Mouse (Mus musculus): Measurements from ENCODE around the gene Syngr3. TPM values are rescaled to one million over a fixed set of nuclear protein-coding genes. Genes with fewer than 3 reads are reported as not detected.
A peak's percentile ranks its signal among the peaks of the same experiment; 100 is the strongest.
"Not testable (repeated sequence)": the region's sequence is repeated elsewhere in the genome, so short reads cannot be mapped to it uniquely, and the experiment has no call there.

Syngr3 gene
- total and polyA plus RNA-seq, 3 experiments = 0.08 TPM; not detected in 2

DNA sequence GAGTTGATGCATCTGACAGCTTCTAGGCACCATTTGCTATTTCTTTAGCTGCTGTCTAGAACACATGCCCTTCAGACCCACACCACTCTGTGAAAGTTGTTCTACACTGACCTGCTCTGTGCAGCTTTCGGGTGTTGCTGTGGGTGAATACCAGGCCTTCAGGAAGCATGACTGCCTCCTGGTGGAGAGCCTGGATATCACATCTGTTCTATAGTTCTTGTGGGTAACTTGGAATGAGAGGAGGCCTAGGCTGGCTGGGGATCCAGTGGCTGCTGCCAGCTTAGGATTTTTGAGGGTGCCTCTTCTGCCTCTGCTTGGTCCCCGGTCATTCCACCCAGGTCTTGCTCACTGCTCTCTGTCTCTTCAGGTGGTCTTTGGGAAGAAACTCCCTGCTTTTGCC is 13.6 kb downstream of the Syngr3 start:
- TF ChIP-seq CTCF (IDR thresholded peaks at IDR 0.05; ENCODE audit: low read depth, low read length) (peak; percentile 48; the same call in 1 of the 2 replicates), GATA1 (IDR thresholded peaks at IDR 0.05; ENCODE audit: borderline replicate concordance, low read length) (no peak), TAL1 (conservative IDR thresholded peaks at IDR 0.05; ENCODE audit: low read depth, low read length) (no peak), POLR2AphosphoS5 (IDR thresholded peaks at IDR 0.05; ENCODE audit: insufficient replicate concordance, low read depth, low read length) (no peak), GATA2 (IDR thresholded peaks at IDR 0.05; ENCODE audit: borderline replicate concordance, low read depth, low read length) (no peak)
- Histone ChIP-seq H3K27me3 (ENCODE audit: insufficient read depth, low read length) (no peaks in the 10 kb centered on the region), H3K4me3 (ENCODE audit: low read depth, low read length) (no peak overlapping the region), H3K9me3 (replicated peaks) (no peaks in the 10 kb centered on the region), H3K36me3 (replicated peaks) (peaks cover 92% of the 10 kb centered on the region), H3K4me1 (ENCODE audit: insufficient read depth, low read depth, low read length) (peaks cover 58% of the 10 kb centered on the region)
- peak; percentile 73 for DNase-seq (ENCODE audit: low spot score)
- ATAC-seq (ENCODE audit: extremely low read depth, insufficient number of reproducible peaks, low FRiP score, poor library complexity, severe bottlenecking) = no peak; the same call in 1 of the 2 replicates

DNA sequence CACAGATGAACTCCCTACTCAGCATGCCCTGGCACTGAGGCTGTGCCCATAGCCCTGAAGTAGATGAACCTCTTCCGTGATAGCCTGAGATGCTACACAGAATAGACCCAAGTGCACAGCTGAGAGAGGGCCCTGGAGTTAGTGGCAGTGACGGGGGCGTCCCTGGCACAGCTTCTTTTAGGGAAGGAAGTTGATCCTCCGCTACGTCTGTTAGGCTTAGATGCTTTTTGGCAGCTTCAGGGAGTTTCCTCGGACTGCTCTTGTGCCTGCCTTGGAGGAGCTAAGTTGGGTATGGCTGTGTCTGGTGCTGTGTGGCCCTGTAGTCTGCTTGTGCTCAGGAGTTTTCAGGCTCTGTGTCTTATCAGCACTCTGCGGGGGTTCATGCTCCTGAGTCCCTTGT is 15.5 kb downstream of the Syngr3 start:
- Histone ChIP-seq H3K36me3 (replicated peaks) (peaks cover 77% of the 10 kb centered on the region), H3K9me3 (replicated peaks) (no peaks in the 10 kb centered on the region), H3K27me3 (ENCODE audit: insufficient read depth, low read length) (no peaks in the 10 kb centered on the region), H3K4me3 (ENCODE audit: low read depth, low read length) (no peak overlapping the region), H3K4me1 (ENCODE audit: insufficient read depth, low read depth, low read length) (peaks cover 67% of the 10 kb centered on the region)
- no peak for ATAC-seq (ENCODE audit: extremely low read depth, insufficient number of reproducible peaks, low FRiP score, poor library complexity, severe bottlenecking)
- no peak for TF ChIP-seq TAL1 (conservative IDR thresholded peaks at IDR 0.05; ENCODE audit: low read depth, low read length)
- no peak for TF ChIP-seq GATA2 (IDR thresholded peaks at IDR 0.05; ENCODE audit: borderline replicate concordance, low read depth, low read length)
- TF ChIP-seq CTCF (IDR thresholded peaks at IDR 0.05; ENCODE audit: low read depth, low read length) = no peak
- TF ChIP-seq POLR2AphosphoS5 (IDR thresholded peaks at IDR 0.05; ENCODE audit: insufficient replicate concordance, low read depth, low read length) = no peak
- no peak for TF ChIP-seq GATA1 (IDR thresholded peaks at IDR 0.05; ENCODE audit: borderline replicate concordance, low read length)
- no peak for DNase-seq (ENCODE audit: low spot score)

DNA sequence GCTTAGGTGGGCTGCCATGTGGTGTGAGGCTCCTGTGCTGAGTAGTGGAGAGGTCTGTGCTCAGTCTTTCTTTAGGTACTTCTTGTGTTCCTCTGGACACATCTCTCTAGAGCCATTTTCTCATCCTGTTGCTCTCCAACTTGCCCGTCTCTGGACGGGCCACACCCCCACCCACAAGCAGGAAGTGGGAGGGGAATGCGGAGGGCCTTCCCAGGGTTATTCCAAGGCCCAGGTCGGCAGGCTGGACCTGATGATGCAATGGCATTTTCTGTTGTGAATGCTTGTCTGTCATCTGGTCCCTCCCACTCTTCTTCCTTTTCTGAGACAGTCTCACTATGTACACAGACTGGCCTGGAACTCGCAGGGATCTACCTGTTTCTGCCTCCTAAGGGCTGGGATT is 17.6 kb downstream of the Syngr3 start:
- H3K9me3 ChIP-seq (replicated peaks) = no peaks in the 10 kb centered on the region
- no peaks in the 10 kb centered on the region for H3K27me3 ChIP-seq (ENCODE audit: insufficient read depth, low read length)
- ATAC-seq (ENCODE audit: extremely low read depth, insufficient number of reproducible peaks, low FRiP score, poor library complexity, severe bottlenecking) (no peak), DNase-seq (ENCODE audit: low spot score) (no peak)
- H3K36me3 ChIP-seq (replicated peaks) = peaks cover 55% of the 10 kb centered on the region
- peak overlapping the region; percentile 11; the same call in 1 of the 2 replicates for H3K4me3 ChIP-seq (ENCODE audit: low read depth, low read length)
- peaks cover 75% of the 10 kb centered on the region for H3K4me1 ChIP-seq (ENCODE audit: insufficient read depth, low read depth, low read length)
- TF ChIP-seq GATA1 (IDR thresholded peaks at IDR 0.05; ENCODE audit: borderline replicate concordance, low read length) (no peak), TAL1 (conservative IDR thresholded peaks at IDR 0.05; ENCODE audit: low read depth, low read length) (no peak), GATA2 (IDR thresholded peaks at IDR 0.05; ENCODE audit: borderline replicate concordance, low read depth, low read length) (no peak), CTCF (IDR thresholded peaks at IDR 0.05; ENCODE audit: low read depth, low read length) (no peak), POLR2AphosphoS5 (IDR thresholded peaks at IDR 0.05; ENCODE audit: insufficient replicate concordance, low read depth, low read length) (no peak)

DNA sequence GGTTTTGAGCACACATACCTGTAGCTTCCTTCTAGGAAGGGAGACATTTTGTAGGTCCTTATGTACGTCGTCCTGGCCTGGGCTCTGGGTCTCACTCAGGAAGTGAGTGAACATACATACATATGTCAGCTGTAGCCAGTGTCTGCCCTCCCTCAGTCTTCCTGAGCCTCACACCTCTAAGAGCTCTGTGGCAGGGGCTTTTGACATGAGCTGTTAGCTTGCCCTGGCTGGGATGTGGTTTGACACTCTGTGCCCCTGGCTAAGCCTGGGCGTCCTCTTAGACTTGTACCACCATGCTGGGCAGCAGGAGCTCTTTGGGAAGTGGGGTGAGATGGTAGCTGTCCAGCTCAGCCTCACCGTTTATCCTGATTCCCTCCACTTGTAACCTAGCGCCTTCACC is 18.4 kb downstream of the Syngr3 start:
- TF ChIP-seq POLR2AphosphoS5 (IDR thresholded peaks at IDR 0.05; ENCODE audit: insufficient replicate concordance, low read depth, low read length) = no peak
- TF ChIP-seq GATA1 (IDR thresholded peaks at IDR 0.05; ENCODE audit: borderline replicate concordance, low read length) = no peak
- no peak for TF ChIP-seq TAL1 (conservative IDR thresholded peaks at IDR 0.05; ENCODE audit: low read depth, low read length)
- no peak for TF ChIP-seq GATA2 (IDR thresholded peaks at IDR 0.05; ENCODE audit: borderline replicate concordance, low read depth, low read length)
- TF ChIP-seq CTCF (IDR thresholded peaks at IDR 0.05; ENCODE audit: low read depth, low read length) = no peak
- ATAC-seq (ENCODE audit: extremely low read depth, insufficient number of reproducible peaks, low FRiP score, poor library complexity, severe bottlenecking) (no peak), DNase-seq (ENCODE audit: low spot score) (no peak)
- Histone ChIP-seq H3K4me1 (ENCODE audit: insufficient read depth, low read depth, low read length) (peaks cover 70% of the 10 kb centered on the region), H3K4me3 (ENCODE audit: low read depth, low read length) (peak overlapping the region; percentile 56; the same call in 1 of the 2 replicates), H3K27me3 (ENCODE audit: insufficient read depth, low read length) (no peaks in the 10 kb centered on the region), H3K36me3 (replicated peaks) (peaks cover 47% of the 10 kb centered on the region), H3K9me3 (replicated peaks) (no peaks in the 10 kb centered on the region)

DNA sequence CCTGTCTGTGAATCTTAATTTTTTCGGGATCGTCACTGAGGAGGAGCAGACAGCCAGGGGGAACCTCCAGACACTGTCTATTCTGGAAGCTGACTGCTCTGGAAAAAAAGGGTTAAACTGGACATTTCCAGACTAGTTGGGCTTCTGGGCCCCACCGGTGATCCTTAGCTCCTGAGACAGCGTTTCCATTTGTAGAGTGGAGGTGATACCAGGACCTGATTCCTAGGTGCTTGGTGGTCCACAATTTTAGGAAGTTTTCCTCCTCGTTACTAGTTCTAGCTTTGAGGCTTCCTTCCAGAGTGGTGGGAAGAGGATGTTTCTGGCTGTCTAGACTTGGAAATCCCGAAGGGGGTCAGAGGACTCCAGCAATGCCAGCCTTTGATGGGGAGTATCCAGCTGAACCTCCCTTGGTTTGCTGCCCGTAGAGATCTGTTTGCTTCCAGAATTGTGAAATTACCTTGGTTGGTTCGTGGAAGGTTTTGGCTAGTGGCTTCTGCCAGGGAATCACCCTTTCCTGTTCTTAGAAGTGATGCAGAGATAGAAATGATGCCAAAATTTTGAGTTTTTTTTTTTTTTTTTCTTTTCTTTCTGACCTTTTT is 19.4 kb downstream of the Syngr3 start:
- peak overlapping the region; percentile 100 for H3K4me3 ChIP-seq (ENCODE audit: low read depth, low read length)
- ATAC-seq (ENCODE audit: extremely low read depth, insufficient number of reproducible peaks, low FRiP score, poor library complexity, severe bottlenecking) (no peak), DNase-seq (ENCODE audit: low spot score) (no peak)
- TF ChIP-seq CTCF (IDR thresholded peaks at IDR 0.05; ENCODE audit: low read depth, low read length) = no peak
- TF ChIP-seq POLR2AphosphoS5 (IDR thresholded peaks at IDR 0.05; ENCODE audit: insufficient replicate concordance, low read depth, low read length) = no peak
- TF ChIP-seq GATA1 (IDR thresholded peaks at IDR 0.05; ENCODE audit: borderline replicate concordance, low read length) = no peak
- TF ChIP-seq GATA2 (IDR thresholded peaks at IDR 0.05; ENCODE audit: borderline replicate concordance, low read depth, low read length) = no peak
- no peak for TF ChIP-seq TAL1 (conservative IDR thresholded peaks at IDR 0.05; ENCODE audit: low read depth, low read length)
- peaks cover 37% of the 10 kb centered on the region for H3K36me3 ChIP-seq (replicated peaks)
- no peaks in the 10 kb centered on the region for H3K27me3 ChIP-seq (ENCODE audit: insufficient read depth, low read length)
- peaks cover 61% of the 10 kb centered on the region for H3K4me1 ChIP-seq (ENCODE audit: insufficient read depth, low read depth, low read length)
- H3K9me3 ChIP-seq (replicated peaks) = no peaks in the 10 kb centered on the region

DNA sequence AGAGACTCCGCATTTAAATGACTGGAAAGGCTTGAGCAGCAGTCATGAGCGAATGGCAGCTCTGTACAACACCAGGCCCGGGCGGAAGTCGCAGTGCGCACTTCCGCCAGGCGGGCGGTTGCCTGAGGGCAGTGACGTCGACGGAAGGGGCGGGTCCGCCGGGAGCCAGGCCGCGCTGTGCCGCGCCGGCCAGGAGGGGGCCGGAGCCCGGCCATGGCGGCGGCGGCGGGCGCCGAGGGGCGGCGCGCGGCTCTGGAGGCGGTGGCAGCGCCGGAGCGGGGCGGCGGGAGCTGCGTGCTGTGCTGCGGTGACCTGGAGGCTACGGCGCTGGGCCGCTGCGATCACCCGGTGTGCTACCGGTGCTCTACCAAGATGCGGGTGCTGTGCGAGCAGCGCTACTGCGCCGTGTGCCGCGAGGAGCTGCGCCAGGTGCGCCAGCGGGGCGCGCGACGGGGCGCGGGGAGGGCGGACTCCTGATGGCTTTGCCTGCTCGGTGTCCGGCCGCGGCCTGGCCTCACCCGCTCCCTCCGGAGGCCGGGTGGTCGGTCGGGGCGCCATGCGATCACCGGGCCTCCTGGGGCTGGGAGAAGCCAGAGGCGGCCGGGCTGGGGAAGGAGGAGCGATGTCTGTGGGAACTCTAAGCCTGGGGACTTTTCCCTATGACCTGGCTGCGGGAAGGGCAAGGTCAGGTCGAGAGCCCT is 20.1 kb downstream of the Syngr3 start, which contains the start of gene Zfp598:
Zfp598 (plus strand) TSS at position 143 of the 701 bp plus-strand sequence.
- Histone ChIP-seq H3K4me3 (ENCODE audit: low read depth, low read length) (peak within 1 kb of the TSS; percentile 100), H3K9me3 (replicated peaks) (no peaks in the 10 kb centered on the region), H3K36me3 (replicated peaks) (peaks cover 34% of the 10 kb centered on the region), H3K27me3 (ENCODE audit: insufficient read depth, low read length) (no peaks in the 10 kb centered on the region), H3K4me1 (ENCODE audit: insufficient read depth, low read depth, low read length) (peaks cover 60% of the 10 kb centered on the region)
- ATAC-seq (ENCODE audit: extremely low read depth, insufficient number of reproducible peaks, low FRiP score, poor library complexity, severe bottlenecking) = peak; percentile 84
- TF ChIP-seq GATA2 (IDR thresholded peaks at IDR 0.05; ENCODE audit: borderline replicate concordance, low read depth, low read length) (no peak), CTCF (IDR thresholded peaks at IDR 0.05; ENCODE audit: low read depth, low read length) (no peak), POLR2AphosphoS5 (IDR thresholded peaks at IDR 0.05; ENCODE audit: insufficient replicate concordance, low read depth, low read length) (no peak), TAL1 (conservative IDR thresholded peaks at IDR 0.05; ENCODE audit: low read depth, low read length) (no peak), GATA1 (IDR thresholded peaks at IDR 0.05; ENCODE audit: borderline replicate concordance, low read length) (no peak)
- peak; percentile 96 for DNase-seq (ENCODE audit: low spot score)

DNA sequence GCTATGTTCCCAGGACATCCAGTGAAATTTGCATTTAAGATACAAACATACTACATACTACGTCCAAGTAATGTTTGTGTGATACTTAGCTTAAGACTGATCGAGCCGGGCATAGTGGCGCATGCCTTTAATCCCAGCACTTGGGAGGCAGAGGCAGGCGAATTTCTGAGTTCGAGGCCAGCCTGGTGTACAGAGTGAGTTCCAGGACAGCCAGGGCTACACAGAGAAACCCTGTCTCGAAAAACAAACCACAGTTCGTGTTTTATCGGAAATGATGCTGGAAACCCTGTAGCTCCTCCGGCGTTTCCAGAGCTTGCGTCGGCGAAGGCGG is 20.6 kb downstream of the Syngr3 start:
- H3K27me3 ChIP-seq (ENCODE audit: insufficient read depth, low read length); H3K9me3 ChIP-seq (replicated peaks); ATAC-seq (ENCODE audit: extremely low read depth, insufficient number of reproducible peaks, low FRiP score, poor library complexity, severe bottlenecking); DNase-seq (ENCODE audit: low spot score): not testable (repeated sequence)
- Histone ChIP-seq H3K4me1 (ENCODE audit: insufficient read depth, low read depth, low read length) (peaks cover 55% of the 10 kb centered on the region), H3K36me3 (replicated peaks) (peaks cover 29% of the 10 kb centered on the region), H3K4me3 (ENCODE audit: low read depth, low read length) (peak overlapping the region; percentile 100)

Data from G1E (cell line).